Mouse (Mus musculus): ENCODE results near the gene Magi2. TPM values are rescaled to one million over a fixed set of nuclear protein-coding genes. Genes with fewer than 3 reads are reported as not detected.

Magi2 gene
- polyA plus RNA-seq, 1 experiment from 2014 or later = 2.3 TPM

GRCm38 (mm10) chr5:20680833-20681530 lies 1454.1 kb downstream of the Magi2 start:
- Histone ChIP-seq H3K9ac (no peak overlapping the region), H3K9me3 (no peaks in the 10 kb centered on the region), H3K4me1 (replicated peaks) (0 out of 2 replicates have a peak, but pooled peaks cover 3% of the 10 kb centered on the region), H3K36me3 (no peaks in the 10 kb centered on the region), H3K27me3 (replicated peaks) (no peaks in the 10 kb centered on the region), H3K4me2 (replicated peaks) (no peak overlapping the region), H3K4me3 (replicated peaks) (no peak overlapping the region), H3K27ac (no peak overlapping the region)
- WGBS = 82% methylated on average over 15 of the region's 15 CpGs
- no peak for ATAC-seq

GRCm38 (mm10) chr5:20681660-20682059 lies 1454.8 kb downstream of the Magi2 start:
- Histone ChIP-seq H3K9ac (no peak overlapping the region), H3K36me3 (no peaks in the 10 kb centered on the region), H3K27ac (no peak overlapping the region), H3K4me3 (replicated peaks) (no peak overlapping the region), H3K27me3 (replicated peaks) (no peaks in the 10 kb centered on the region), H3K9me3 (no peaks in the 10 kb centered on the region), H3K4me2 (replicated peaks) (no peak overlapping the region), H3K4me1 (replicated peaks) (no peaks in the 10 kb centered on the region)
- no peak for ATAC-seq
- 54% methylated on average over 10 of the region's 10 CpGs for WGBS

- Histone ChIP-seq H3K36me3 (no peaks in the 10 kb centered on the region), H3K9ac (no peak overlapping the region), H3K9me3 (no peaks in the 10 kb centered on the region), H3K4me1 (replicated peaks) (no peaks in the 10 kb centered on the region), H3K4me2 (replicated peaks) (no peak overlapping the region), H3K4me3 (replicated peaks) (no peak overlapping the region), H3K27ac (no peak overlapping the region), H3K27me3 (replicated peaks) (no peaks in the 10 kb centered on the region)
- 58% methylated on average over 7 of the region's 7 CpGs for WGBS
- ATAC-seq = no peak
These were observed 1455.4 kb downstream of the Magi2 start for GRCm38 (mm10) chr5:20682208-20682607.

- no peaks in the 10 kb centered on the region for H3K27me3 ChIP-seq (replicated peaks)
- H3K4me1 ChIP-seq (replicated peaks) = no peaks in the 10 kb centered on the region
- WGBS = 57% methylated on average over 6 of the region's 6 CpGs
- no peak overlapping the region for H3K27ac ChIP-seq
- no peaks in the 10 kb centered on the region for H3K36me3 ChIP-seq
- H3K9ac ChIP-seq = no peak overlapping the region
- no peak overlapping the region for H3K4me3 ChIP-seq (replicated peaks)
- no peaks in the 10 kb centered on the region for H3K9me3 ChIP-seq
- no peak overlapping the region for H3K4me2 ChIP-seq (replicated peaks)
- no peak for ATAC-seq
These were observed 1457.3 kb downstream of the Magi2 start for GRCm38 (mm10) chr5:20684112-20684511.

GRCm38 (mm10) chr5:20692230-20692629 lies 1465.4 kb downstream of the Magi2 start:
- H3K27me3 ChIP-seq (replicated peaks) = no peaks in the 10 kb centered on the region
- H3K4me2 ChIP-seq (replicated peaks) = no peak overlapping the region
- H3K9ac ChIP-seq = no peak overlapping the region
- no peak overlapping the region for H3K27ac ChIP-seq
- ATAC-seq = no peak
- H3K4me1 ChIP-seq (replicated peaks) = no peaks in the 10 kb centered on the region
- H3K36me3 ChIP-seq = no peaks in the 10 kb centered on the region
- no peaks in the 10 kb centered on the region for H3K9me3 ChIP-seq
- no peak overlapping the region for H3K4me3 ChIP-seq (replicated peaks)
- 92% methylated on average over 3 of the region's 3 CpGs for WGBS

- Histone ChIP-seq H3K27me3 (replicated peaks) (no peaks in the 10 kb centered on the region), H3K9ac (no peak overlapping the region), H3K27ac (no peak overlapping the region), H3K4me2 (replicated peaks) (no peak overlapping the region), H3K4me1 (replicated peaks) (0 out of 2 replicates have a peak, but pooled peaks cover 3% of the 10 kb centered on the region), H3K36me3 (no peaks in the 10 kb centered on the region), H3K9me3 (no peaks in the 10 kb centered on the region), H3K4me3 (replicated peaks) (no peak overlapping the region)
- WGBS = 79% methylated on average over 5 of the region's 5 CpGs
- ATAC-seq = no peak
These were observed 1472.3 kb downstream of the Magi2 start for GRCm38 (mm10) chr5:20699116-20699515.

- WGBS = under 1% methylated on average over 57 of the region's 57 CpGs
- Histone ChIP-seq H3K27ac (peak overlapping the region; percentile 97), H3K27me3 (replicated peaks) (no peaks in the 10 kb centered on the region), H3K4me3 (replicated peaks) (peak overlapping the region; percentile 76), H3K9me3 (no peaks in the 10 kb centered on the region), H3K4me1 (replicated peaks) (0 out of 2 replicates have a peak, but pooled peaks cover 3% of the 10 kb centered on the region), H3K4me2 (replicated peaks) (peak overlapping the region; percentile 86), H3K9ac (peak overlapping the region; percentile 76), H3K36me3 (no peaks in the 10 kb centered on the region)
- peak; percentile 96 for ATAC-seq
These were observed 1474.9 kb downstream of the Magi2 start for GRCm38 (mm10) chr5:20701483-20702421.

GRCm38 (mm10) chr5:20702480-20703303 lies 1475.9 kb downstream of the Magi2 start:
- Histone ChIP-seq H3K36me3 (no peaks in the 10 kb centered on the region), H3K27ac (peak overlapping the region; percentile 97), H3K4me3 (replicated peaks) (peak overlapping the region; percentile 76), H3K9me3 (no peaks in the 10 kb centered on the region), H3K4me1 (replicated peaks) (0 out of 2 replicates have a peak, but pooled peaks cover 3% of the 10 kb centered on the region), H3K4me2 (replicated peaks) (peak overlapping the region; percentile 86), H3K27me3 (replicated peaks) (no peaks in the 10 kb centered on the region), H3K9ac (peak overlapping the region; percentile 76)
- under 1% methylated on average over 56 of the region's 57 CpGs for WGBS
- peak; percentile 58 for ATAC-seq

- peak overlapping the region; percentile 76; the same call in 1 of the 2 replicates for H3K9ac ChIP-seq
- 72% methylated on average over 5 of the region's 5 CpGs for WGBS
- peak overlapping the region; percentile 76; the same call in 1 of the 2 replicates for H3K4me3 ChIP-seq (replicated peaks)
- no peak for ATAC-seq
- 0 out of 2 replicates have a peak, but pooled peaks cover 3% of the 10 kb centered on the region for H3K4me1 ChIP-seq (replicated peaks)
- peak overlapping the region; percentile 86 for H3K4me2 ChIP-seq (replicated peaks)
- no peak overlapping the region for H3K27ac ChIP-seq
- H3K36me3 ChIP-seq = no peaks in the 10 kb centered on the region
- no peaks in the 10 kb centered on the region for H3K27me3 ChIP-seq (replicated peaks)
- H3K9me3 ChIP-seq = no peaks in the 10 kb centered on the region
These were observed 1476.5 kb downstream of the Magi2 start for GRCm38 (mm10) chr5:20703304-20703700.

GRCm38 (mm10) chr5:20703971-20704575 lies 1477.2 kb downstream of the Magi2 start:
- Histone ChIP-seq H3K4me2 (replicated peaks) (no peak overlapping the region), H3K27ac (no peak overlapping the region), H3K4me1 (replicated peaks) (0 out of 2 replicates have a peak, but pooled peaks cover 3% of the 10 kb centered on the region), H3K27me3 (replicated peaks) (no peaks in the 10 kb centered on the region), H3K9ac (no peak overlapping the region), H3K36me3 (no peaks in the 10 kb centered on the region), H3K4me3 (replicated peaks) (no peak overlapping the region), H3K9me3 (no peaks in the 10 kb centered on the region)
- WGBS = 90% methylated on average over 13 of the region's 13 CpGs
- ATAC-seq = no peak

GRCm38 (mm10) chr5:20704886-20705285 lies 1478.0 kb downstream of the Magi2 start:
- Histone ChIP-seq H3K4me2 (replicated peaks) (no peak overlapping the region), H3K4me3 (replicated peaks) (no peak overlapping the region), H3K9ac (no peak overlapping the region), H3K27ac (no peak overlapping the region), H3K27me3 (replicated peaks) (no peaks in the 10 kb centered on the region), H3K36me3 (no peaks in the 10 kb centered on the region), H3K4me1 (replicated peaks) (0 out of 2 replicates have a peak, but pooled peaks cover 3% of the 10 kb centered on the region), H3K9me3 (no peaks in the 10 kb centered on the region)
- no peak for ATAC-seq
- WGBS = 60% methylated on average over 4 of the region's 4 CpGs
